Mouse (Mus musculus) spleen, adult 2 months (tissue): ENCODE measurements around the gene Crybg2.

ENCODE experiments used
- CTCF ChIP-seq: fragments of 200-500 bp; IDR thresholded peaks from 2 replicates; pipeline ENCODE4 v1.5.1; 2011; ENCODE audit warnings: mild to moderate bottlenecking, inconsistent platforms; ENCODE audit not compliant: insufficient read depth, insufficient read length, insufficient replicate concordance; ENCODE audit errors: extremely low read depth
- POLR2A ChIP-seq: fragments of 200-500 bp; IDR thresholded peaks from 2 replicates; pipeline ENCODE4 v1.6.1; 2011; ENCODE audit warnings: low read depth, low read length, inconsistent platforms

- TF ChIP-seq POLR2A (no peak), CTCF (no peak)
These were observed 33.5 kb downstream of the Crybg2 start for GRCm38 (mm10) chr4:134094004-134094564.
